Mouse (Mus musculus): ENCODE results near the gene Hsd17b2. TPM values are rescaled to one million over a fixed set of nuclear protein-coding genes. Genes with fewer than 3 reads are reported as not detected.
A peak's percentile ranks its signal among the peaks of the same experiment; 100 is the strongest.

The Hsd17b2 gene
- polyA plus RNA-seq (2017; shearing (Covaris generic)), result under 1 TPM in 2 of 3 experiments, not detected in 1; 0.51 to 0.72 TPM

- ATAC-seq, result no peak
These were observed at the start of gene Hsd17b2 for GRCm38 (mm10) chr8:117701859-117702258. Gene Hsd17b2 (plus strand): TSS chr8:117701904.

- no peak for ATAC-seq
These were observed 49.4 kb upstream of the Hsd17b2 start for GRCm38 (mm10) chr8:117652318-117652717.

- ATAC-seq, result no peak
These were observed 42.7 kb upstream of the Hsd17b2 start for GRCm38 (mm10) chr8:117658990-117659389.

- ATAC-seq, result no peak
These were observed 41.2 kb upstream of the Hsd17b2 start for GRCm38 (mm10) chr8:117660358-117661031.

- ATAC-seq, result no peak
These were observed 34.2 kb upstream of the Hsd17b2 start for GRCm38 (mm10) chr8:117667349-117668124.

- ATAC-seq, result no peak
These were observed 31.2 kb upstream of the Hsd17b2 start for GRCm38 (mm10) chr8:117670461-117670860.

GRCm38 (mm10) chr8:117672558-117672957, 29.1 kb upstream of the Hsd17b2 start:
- ATAC-seq, result no peak

- ATAC-seq, result peak; percentile 95
These were observed 28.3 kb upstream of the Hsd17b2 start, which contains the start of gene Sdr42e1 for GRCm38 (mm10) chr8:117673430-117673830. Gene Sdr42e1 (minus strand): TSS chr8:117673689.

GRCm38 (mm10) chr8:117675171-117675570, 26.5 kb upstream of the Hsd17b2 start:
- ATAC-seq, result no peak

- ATAC-seq, result no peak
These were observed 25.2 kb upstream of the Hsd17b2 start for GRCm38 (mm10) chr8:117676460-117676859.

- ATAC-seq, result no peak
These were observed 24.7 kb upstream of the Hsd17b2 start for GRCm38 (mm10) chr8:117677011-117677410.

GRCm38 (mm10) chr8:117678650-117679049, 23.1 kb upstream of the Hsd17b2 start:
- ATAC-seq, result no peak

GRCm38 (mm10) chr8:117683925-117684472, 17.7 kb upstream of the Hsd17b2 start:
- ATAC-seq, result no peak

- no peak for ATAC-seq
These were observed 17.2 kb upstream of the Hsd17b2 start for GRCm38 (mm10) chr8:117684504-117684903.

- ATAC-seq, result no peak
These were observed 13.8 kb upstream of the Hsd17b2 start for GRCm38 (mm10) chr8:117687890-117688289.

GRCm38 (mm10) chr8:117692131-117692530, 9.6 kb upstream of the Hsd17b2 start:
- ATAC-seq, result no peak

- no peak for ATAC-seq
These were observed 6.1 kb upstream of the Hsd17b2 start for GRCm38 (mm10) chr8:117695636-117696035.

- no peak for ATAC-seq
These were observed 4.5 kb upstream of the Hsd17b2 start for GRCm38 (mm10) chr8:117697248-117697647.

GRCm38 (mm10) chr8:117700699-117701098, 1.0 kb upstream of the Hsd17b2 start:
- no peak for ATAC-seq

GRCm38 (mm10) chr8:117701246-117701645, 458 bp upstream of the Hsd17b2 start:
- ATAC-seq, result no peak

GRCm38 (mm10) chr8:117702701-117703100, 997 bp downstream of the Hsd17b2 start:
- ATAC-seq, result no peak

- no peak for ATAC-seq
These were observed 4.4 kb downstream of the Hsd17b2 start for GRCm38 (mm10) chr8:117706141-117706540.

- ATAC-seq, result no peak
These were observed 10.5 kb downstream of the Hsd17b2 start for GRCm38 (mm10) chr8:117712226-117712625.

- ATAC-seq, result no peak
These were observed 12.9 kb downstream of the Hsd17b2 start for GRCm38 (mm10) chr8:117714604-117715003.
